14 mouse cellular contexts compared by ENCODE assay signal in the genomic region with DNA sequence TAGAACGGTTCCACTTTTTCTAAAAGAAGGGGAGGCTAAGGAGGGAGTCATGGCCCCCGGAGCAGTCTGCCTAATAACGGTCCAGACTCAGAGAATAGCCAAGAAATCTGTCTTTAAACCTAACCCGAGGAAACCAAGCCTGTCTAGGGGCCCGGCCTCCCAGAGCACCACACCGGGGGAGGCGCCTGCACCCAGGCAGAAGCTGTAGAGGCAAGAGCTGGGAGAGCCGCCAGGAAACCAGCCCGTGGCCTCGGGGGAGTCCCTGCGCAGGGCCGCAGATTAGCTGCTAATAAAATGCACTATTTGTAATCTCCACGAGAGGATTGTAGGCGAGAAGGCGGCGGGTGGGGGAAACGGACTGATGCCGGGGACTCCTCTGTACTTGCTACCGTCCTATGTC. TPM values are rescaled to one million over a fixed set of nuclear protein-coding genes. Genes with fewer than 3 reads are reported as not detected.
DNase-seq lines count a peak whose midpoint lies in the region; ATAC-seq and TF ChIP-seq lines count a peak whose summit lies in the region.
"Had no signal": no experiment of that assay in that cellular context is flagged by ENCODE, and none has a peak within 500 bp of the region (broad histone marks: within the 10 kb centered on the region; RNA-seq: fewer than 3 reads in every experiment).

No protein-coding gene starts in this region.

- no peaks in the 10 kb centered on the region; the same call in 1 of the 2 replicates for H3K36me3 ChIP-seq in kidney, adult 2 months (ENCODE audit: control insufficient read depth, insufficient read depth, low read length)
- H3K36me3 ChIP-seq in forebrain, embryonic 14.5 days (ENCODE audit: control insufficient read depth, insufficient read depth, low read length) = no peaks in the 10 kb centered on the region
- H3K36me3 ChIP-seq: forebrain, embryonic 15.5 days; limb, embryonic 13.5 days had no signal

- TF ChIP-seq POLR2A in kidney, adult 2 months (IDR thresholded peaks at IDR 0.05; ENCODE audit: low read depth, low read length) = no peak

- no peak overlapping the region for H3K27ac ChIP-seq in gastrocnemius, adult 2 months
- peak overlapping the region; percentile 37 for H3K27ac ChIP-seq in kidney, adult 2 months (ENCODE audit: insufficient read depth, low read depth, low read length)
- no peak overlapping the region for H3K27ac ChIP-seq in forebrain, embryonic 14.5 days (ENCODE audit: low read depth, low read length)
- H3K27ac ChIP-seq: forebrain, embryonic 15.5 days; limb, embryonic 13.5 days; macrophage had no signal

- no peak for TF ChIP-seq CTCF in gastrocnemius, adult 2 months (IDR thresholded peaks at IDR 0.05)
- no peak for TF ChIP-seq CTCF in kidney, adult 2 months (conservative IDR thresholded peaks at IDR 0.05; ENCODE audit: insufficient read depth, insufficient read length, low read depth, low read length)

- peak overlapping the region; percentile 6; the same call in 1 of the 2 replicates for H3K4me3 ChIP-seq in gastrocnemius, adult 2 months
- peak overlapping the region; percentile 30 for H3K4me3 ChIP-seq in kidney, adult 2 months (ENCODE audit: insufficient read depth, low read depth, low read length)
- no peak overlapping the region for H3K4me3 ChIP-seq in forebrain, embryonic 14.5 days (ENCODE audit: low read depth, low read length)
- H3K4me3 ChIP-seq: forebrain, embryonic 15.5 days; limb, embryonic 13.5 days had no signal

- H3K27me3 ChIP-seq in kidney, adult 2 months (replicated peaks; ENCODE audit: control insufficient read depth, insufficient read depth, low read length) = no peaks in the 10 kb centered on the region
- H3K27me3 ChIP-seq in forebrain, embryonic 14.5 days (replicated peaks; ENCODE audit: control insufficient read depth, insufficient read depth, low read length) = peaks cover 98% of the 10 kb centered on the region

- 3% methylated on average over 19 of the region's 19 CpGs for WGBS in kidney, adult 2 months
- under 1% methylated on average over 19 of the region's 19 CpGs for WGBS in forebrain, embryonic 14.5 days

- no peaks in the 10 kb centered on the region for H3K9me3 ChIP-seq in forebrain, embryonic 14.5 days (replicated peaks; ENCODE audit: control insufficient read depth, low read length)
- H3K9me3 ChIP-seq: forebrain, embryonic 15.5 days; limb, embryonic 13.5 days had no signal

- intact Hi-C loops in gastrocnemius, adult 2 months (cut with DNase I) = no loop called here
- intact Hi-C loops in left cerebral cortex, postnatal 36 days (cut with DNase I) = no loop called here

- ATAC-seq in forebrain, embryonic 14.5 days = no peak
- ATAC-seq: forebrain, embryonic 15.5 days had no signal

- H3K4me1 ChIP-seq in kidney, adult 2 months (ENCODE audit: control insufficient read depth, insufficient read depth, low read length) = peaks cover 29% of the 10 kb centered on the region; the same call in 1 of the 2 replicates
- H3K4me1 ChIP-seq in forebrain, embryonic 14.5 days (ENCODE audit: control insufficient read depth, insufficient read depth, low read length) = no peaks in the 10 kb centered on the region

- H3K9ac ChIP-seq in forebrain, embryonic 14.5 days (ENCODE audit: low read length) = no peak overlapping the region
- H3K9ac ChIP-seq: forebrain, embryonic 15.5 days; limb, embryonic 13.5 days had no signal

- no peak overlapping the region for H3K4me2 ChIP-seq in forebrain, embryonic 14.5 days (ENCODE audit: low read length)
- H3K4me2 ChIP-seq: forebrain, embryonic 15.5 days had no signal

- peak; percentile 43 for DNase-seq in gastrocnemius, adult 2 months
- no peak for DNase-seq in gastrocnemius, postnatal 25 days
- DNase-seq in adipocyte (ENCODE audit: low spot score) = peak; percentile 20
- DNase-seq in kidney, adult 2 months = peak; percentile 88
- peak; percentile 69 for DNase-seq in neural tube, embryonic 10.5 days (ENCODE audit: extremely low spot score, low spot score)
- no peak for DNase-seq in forebrain, embryonic 14.5 days (ENCODE audit: low spot score)
- DNase-seq in left cerebral cortex, postnatal 36 days (ENCODE audit: low spot score in 2 of 2) = no peak
- DNase-seq in left cerebral cortex, adult 8-10 months (ENCODE audit: low spot score in 2 of 2) = no peak
- DNase-seq: spleen, adult 18-20 months; thymus, postnatal 4 days had no signal

RNA-seq across cellular contexts. Expression of a gene that starts 1.4 kb away (rescaled TPM):
- under 1 TPM in 1 of 2 experiments, not detected in 1; 0.14 TPM for total RNA-seq in gastrocnemius, adult 2 months (2021)
- under 1 TPM; 0.15 to 0.19 TPM for total RNA-seq in gastrocnemius, postnatal 25 days (2021)
- 27.8 and 29.6 TPM in 2 replicates for polyA plus RNA-seq in kidney, adult 2 months (2012; rRNA removed)
- not detected in 2 replicates for polyA plus RNA-seq in forebrain, embryonic 14.5 days (2014; fragmentation: Nextera tagmentation; extraction: Ambion mirVana)
- total RNA-seq in left cerebral cortex, postnatal 36 days (2021) = not detected
- total RNA-seq in left cerebral cortex, adult 8-10 months (2022) = under 1 TPM in 1 of 4 experiments, not detected in 3; 0.16 TPM
- total RNA-seq: heart, adult 18-20 months had no signal
- polyA plus RNA-seq: forebrain, embryonic 15.5 days; macrophage had no signal

RNA-seq across cellular contexts. Expression of a gene that starts 11.8 kb away (rescaled TPM):
- total RNA-seq in gastrocnemius, adult 2 months (2021) = under 1 TPM; 0.14 to 0.23 TPM
- total RNA-seq in gastrocnemius, postnatal 25 days (2021) = under 1 TPM; 0.28 to 0.46 TPM
- 51.7 and 69.9 TPM in 2 replicates for polyA plus RNA-seq in kidney, adult 2 months (2012; rRNA removed)
- polyA plus RNA-seq in forebrain, embryonic 14.5 days (2014; fragmentation: Nextera tagmentation; extraction: Ambion mirVana) = not detected in 2 replicates
- not detected for total RNA-seq in left cerebral cortex, postnatal 36 days (2021)
- not detected for total RNA-seq in left cerebral cortex, adult 8-10 months (2022)
- total RNA-seq: heart, adult 18-20 months had no signal
- polyA plus RNA-seq: forebrain, embryonic 15.5 days; macrophage had no signal

RNA-seq across cellular contexts. Expression of a gene that starts 16.6 kb away (rescaled TPM):
- total RNA-seq in gastrocnemius, adult 2 months (2021) = under 1 TPM; 0.47 to 0.56 TPM
- total RNA-seq in gastrocnemius, postnatal 25 days (2021) = 1 to 10 TPM in 1 of 2 experiments, under 1 TPM in 1; 0.28 to 1.1 TPM
- 15.5 and 16.5 TPM in 2 replicates for polyA plus RNA-seq in kidney, adult 2 months (2012; rRNA removed)
- polyA plus RNA-seq in forebrain, embryonic 14.5 days (2014; fragmentation: Nextera tagmentation; extraction: Ambion mirVana) = not detected in 2 replicates
- total RNA-seq in left cerebral cortex, postnatal 36 days (2021) = not detected
- not detected for total RNA-seq in left cerebral cortex, adult 8-10 months (2022)
- total RNA-seq: heart, adult 18-20 months had no signal
- polyA plus RNA-seq: forebrain, embryonic 15.5 days; macrophage had no signal

RNA-seq across cellular contexts. Expression of a gene that starts 22.4 kb away (rescaled TPM):
- under 1 TPM; 0.56 to 0.64 TPM for total RNA-seq in gastrocnemius, adult 2 months (2021)
- under 1 TPM; 0.31 to 0.62 TPM for total RNA-seq in gastrocnemius, postnatal 25 days (2021)
- polyA plus RNA-seq in kidney, adult 2 months (2012; rRNA removed) = 62.7 and 67.9 TPM in 2 replicates
- polyA plus RNA-seq in forebrain, embryonic 14.5 days (2014; fragmentation: Nextera tagmentation; extraction: Ambion mirVana) = not detected in 2 replicates
- total RNA-seq in left cerebral cortex, postnatal 36 days (2021) = not detected
- total RNA-seq in left cerebral cortex, adult 8-10 months (2022) = not detected
- total RNA-seq: heart, adult 18-20 months had no signal
- polyA plus RNA-seq: forebrain, embryonic 15.5 days; macrophage had no signal

RNA-seq across cellular contexts. Expression of a gene that starts 33.3 kb away (rescaled TPM):
- under 1 TPM; 0.26 to 0.28 TPM for total RNA-seq in gastrocnemius, adult 2 months (2021)
- total RNA-seq in gastrocnemius, postnatal 25 days (2021) = under 1 TPM; 0.38 to 0.64 TPM
- polyA plus RNA-seq in kidney, adult 2 months (2012; rRNA removed) = 7.7 and 8.4 TPM in 2 replicates
- polyA plus RNA-seq in forebrain, embryonic 14.5 days (2014; fragmentation: Nextera tagmentation; extraction: Ambion mirVana) = 0.15 TPM in 1 of 2 replicates, not detected in the other
- not detected for total RNA-seq in left cerebral cortex, postnatal 36 days (2021)
- not detected for total RNA-seq in left cerebral cortex, adult 8-10 months (2022)
- polyA plus RNA-seq: forebrain, embryonic 15.5 days; macrophage had no signal

Comparison
In these comparisons a context has a peak if more than half of its experiments do, and no peak if none do; other contexts are left out.
1. DNase-seq: peak in gastrocnemius, adult 2 months (single experiment), adipocyte (single experiment), kidney, adult 2 months (single experiment) and neural tube, embryonic 10.5 days (single experiment); none in gastrocnemius, postnatal 25 days (single experiment), forebrain, embryonic 14.5 days (single experiment), left cerebral cortex, postnatal 36 days (0 of 2) and left cerebral cortex, adult 8-10 months (0 of 2).